Mouse (Mus musculus) kidney, adult 9 months (tissue): Measurements from ENCODE around the gene Map3k14.

Experiments
- DNase-seq: peaks from one replicate; pipeline ENCODE4 v3.0.0; 2022

The Map3k14 gene

GRCm38 (mm10) chr11:103173041-103173770 is 94.1 kb downstream of the Map3k14 start:
- no peak for DNase-seq

GRCm38 (mm10) chr11:103172392-103173040 is 94.8 kb downstream of the Map3k14 start:
- no peak for DNase-seq

- peak; percentile 92 for DNase-seq
Measured at GRCm38 (mm10) chr11:103171703-103172391, 95.4 kb downstream of the Map3k14 start.

- no peak for DNase-seq
Measured at GRCm38 (mm10) chr11:103171286-103171620, 96.0 kb downstream of the Map3k14 start.

GRCm38 (mm10) chr11:103170494-103171285 is 96.6 kb downstream of the Map3k14 start, which contains the start of gene Fmnl1:
TSS of gene Fmnl1 (plus strand) at chr11:103171107.
- peak; percentile 58 for DNase-seq

GRCm38 (mm10) chr11:103170111-103170493 is 97.2 kb downstream of the Map3k14 start:
- no peak for DNase-seq
